Comparison of ENCODE assay signal across 8 mouse cellular contexts in genomic region chr11:77762783-77763672, GRCm38 (mm10). TPM values are rescaled to one million over a fixed set of nuclear protein-coding genes. Genes with fewer than 3 reads are reported as not detected.
DNase-seq lines count a peak whose midpoint lies in the region; ATAC-seq and TF ChIP-seq lines count a peak whose summit lies in the region.

TSS of gene Myo18a (plus strand) at chr11:77763246.

- H3K27ac ChIP-seq in forebrain, embryonic 16.5 days (ENCODE audit: low read length), result peak within 1 kb of the TSS; percentile 91
- H3K27ac ChIP-seq in neural tube, embryonic 13.5 days (replicated peaks), result peak within 1 kb of the TSS; percentile 97
- H3K27ac ChIP-seq in stomach, postnatal 0 days (replicated peaks), result peak within 1 kb of the TSS; percentile 94

- TF ChIP-seq CTCF in E14TG2a.4 (conservative IDR thresholded peaks at IDR 0.05; ENCODE audit: low read length), result no peak
- peak; percentile 75 for TF ChIP-seq CTCF in stomach, postnatal 0 days (IDR thresholded peaks at IDR 0.05; ENCODE audit: low read depth)

- TF ChIP-seq EP300 in stomach, postnatal 0 days (optimal IDR thresholded peaks at IDR 0.05), result no peak

- no peaks in the 10 kb centered on the region for H3K9me3 ChIP-seq in E14TG2a.4 (ENCODE audit: low read length)
- H3K9me3 ChIP-seq in forebrain, embryonic 16.5 days (ENCODE audit: control insufficient read depth, low read length), result no peaks in the 10 kb centered on the region
- no peaks in the 10 kb centered on the region for H3K9me3 ChIP-seq in neural tube, embryonic 13.5 days
- no peaks in the 10 kb centered on the region for H3K9me3 ChIP-seq in stomach, postnatal 0 days (ENCODE audit: control insufficient read depth, low read length)

- H3K36me3 ChIP-seq in E14TG2a.4 (ENCODE audit: insufficient read depth, low read length), result no peaks in the 10 kb centered on the region
- H3K36me3 ChIP-seq in forebrain, embryonic 16.5 days (ENCODE audit: control insufficient read depth, insufficient read depth), result no peaks in the 10 kb centered on the region
- H3K36me3 ChIP-seq in neural tube, embryonic 13.5 days, result no peaks in the 10 kb centered on the region
- H3K36me3 ChIP-seq in stomach, postnatal 0 days (ENCODE audit: control insufficient read depth, insufficient read depth, low read length), result no peaks in the 10 kb centered on the region

- H3K4me2 ChIP-seq in forebrain, embryonic 16.5 days (ENCODE audit: low read length), result peak within 1 kb of the TSS; percentile 97
- peak within 1 kb of the TSS; percentile 81 for H3K4me2 ChIP-seq in neural tube, embryonic 13.5 days
- H3K4me2 ChIP-seq in stomach, postnatal 0 days (replicated peaks; ENCODE audit: low read depth), result peak within 1 kb of the TSS; percentile 93

- H3K4me3 ChIP-seq in E14TG2a.4 (replicated peaks; ENCODE audit: low read length), result peak within 1 kb of the TSS; percentile 96
- peak within 1 kb of the TSS; percentile 97 for H3K4me3 ChIP-seq in forebrain, embryonic 16.5 days (replicated peaks; ENCODE audit: low read length)
- H3K4me3 ChIP-seq in neural tube, embryonic 13.5 days, result peak within 1 kb of the TSS; percentile 94
- H3K4me3 ChIP-seq in stomach, postnatal 0 days (ENCODE audit: low read depth, low read length), result peak within 1 kb of the TSS; percentile 91

- H3K4me1 ChIP-seq in E14TG2a.4 (replicated peaks; ENCODE audit: low read depth, low read length), result peaks cover 51% of the 10 kb centered on the region
- peaks cover 38% of the 10 kb centered on the region for H3K4me1 ChIP-seq in forebrain, embryonic 16.5 days (replicated peaks; ENCODE audit: control insufficient read depth, insufficient read depth, low read length)
- H3K4me1 ChIP-seq in neural tube, embryonic 13.5 days (replicated peaks), result peaks cover 46% of the 10 kb centered on the region
- peaks cover 8% of the 10 kb centered on the region for H3K4me1 ChIP-seq in stomach, postnatal 0 days (replicated peaks; ENCODE audit: control insufficient read depth, insufficient read depth)

- intact Hi-C loops in heart, postnatal 14 days (cut with DNase I), result loop anchor here (1.0 to 2.0 kb wide), 3 partner anchors 26 to 52 kb away; no protein-coding TSS in a partner anchor

- H3K9ac ChIP-seq in forebrain, embryonic 16.5 days (replicated peaks; ENCODE audit: low read depth, low read length), result peak within 1 kb of the TSS; percentile 100
- peak within 1 kb of the TSS; percentile 99 for H3K9ac ChIP-seq in neural tube, embryonic 13.5 days
- peak within 1 kb of the TSS; percentile 90 for H3K9ac ChIP-seq in stomach, postnatal 0 days (ENCODE audit: low read length)

- ATAC-seq in forebrain, embryonic 16.5 days, result peak; percentile 88
- ATAC-seq in neural tube, embryonic 13.5 days (ENCODE audit: low read depth), result peak; percentile 83
- peak; percentile 66 for ATAC-seq in stomach, postnatal 0 days (ENCODE audit: low FRiP score, low TSS enrichment)

- peak; percentile 77 to 96 for DNase-seq in cerebellum, adult 18-20 months
- peak; percentile 94 to 95 for DNase-seq in heart, postnatal 14 days
- no peak for DNase-seq in large intestine, adult 2 months (ENCODE audit: low read depth, low spot score)
- DNase-seq in lung, adult 18-20 months, result peak; percentile 77 to 79
- peak; percentile 89 for DNase-seq in stomach, postnatal 0 days (ENCODE audit: low spot score)

- WGBS in forebrain, embryonic 16.5 days, result 2% methylated on average over 67 of the region's 79 CpGs
- WGBS in large intestine, adult 2 months, result 3% methylated on average over 78 of the region's 79 CpGs
- WGBS in neural tube, embryonic 13.5 days, result 2% methylated on average over 79 of the region's 79 CpGs
- WGBS in stomach, postnatal 0 days, result 3% methylated on average over 52 of the region's 79 CpGs

- peaks cover 20% of the 10 kb centered on the region for H3K27me3 ChIP-seq in E14TG2a.4 (ENCODE audit: insufficient read depth, low read length)
- no peaks in the 10 kb centered on the region for H3K27me3 ChIP-seq in forebrain, embryonic 16.5 days (replicated peaks; ENCODE audit: control insufficient read depth, insufficient read depth, low read length)
- no peaks in the 10 kb centered on the region for H3K27me3 ChIP-seq in neural tube, embryonic 13.5 days
- no peaks in the 10 kb centered on the region for H3K27me3 ChIP-seq in stomach, postnatal 0 days (ENCODE audit: control insufficient read depth, insufficient read depth, low read length)

RNA-seq across cellular contexts. Expression of gene Myo18a, which starts in this region (rescaled TPM):
- polyA plus RNA-seq in forebrain, embryonic 16.5 days (2015; fragmentation: Nextera tagmentation; extraction: Ambion mirVana), result 54.8 and 59.8 TPM in 2 replicates
- total RNA-seq in heart, postnatal 14 days (2021), result 100 to 1,000 TPM; 252 to 259 TPM
- 69.0 and 73.6 TPM in 2 replicates for polyA plus RNA-seq in large intestine, adult 2 months (2012; rRNA removed)
- 43.2 and 44.2 TPM in 2 replicates for polyA plus RNA-seq in neural tube, embryonic 13.5 days (2015; fragmentation: Nextera tagmentation; extraction: Ambion mirVana)
- polyA plus RNA-seq in stomach, postnatal 0 days (2015; fragmentation: Nextera tagmentation; extraction: Ambion mirVana), result 34.3 and 38.7 TPM in 2 replicates
